Mouse (Mus musculus) bone marrow, adult 2 months (tissue): ENCODE data around the gene Sft2d2. TPM values are rescaled to one million over a fixed set of nuclear protein-coding genes. Genes with fewer than 3 reads are reported as not detected.

Experiments used
- H3K27ac ChIP-seq: fragments of 200-500 bp; 2 replicates; pipeline ENCODE4 v1.5.1; 2012; ENCODE audit warnings: low read depth, mild to moderate bottlenecking, control low read depth, inconsistent platforms, low read length; ENCODE audit not compliant: control insufficient read depth, poor library complexity, insufficient read depth
- H3K4me1 ChIP-seq: fragments of 200-500 bp; 2 replicates; pipeline ENCODE4 v1.6.1; 2011; ENCODE audit warnings: low read length; ENCODE audit not compliant: control insufficient read depth, insufficient read depth
- H3K4me3 ChIP-seq: fragments of 200-500 bp; replicated peaks from 2 replicates; pipeline ENCODE3; 2011; ENCODE audit warnings: mild to moderate bottlenecking, low read depth, low read length, control low read depth; ENCODE audit not compliant: control insufficient read depth
- CTCF ChIP-seq: fragments of 200-500 bp; IDR thresholded peaks from 2 replicates; pipeline ENCODE4 v1.5.1; 2011; ENCODE audit warnings: low read length, control low read depth; ENCODE audit not compliant: control insufficient read depth, insufficient read depth
- POLR2A ChIP-seq: fragments of 200-500 bp; IDR thresholded peaks from 2 replicates; pipeline ENCODE4 v1.6.1; 2011; ENCODE audit warnings: low read depth, mild to moderate bottlenecking, control low read depth, low read length, borderline replicate concordance; ENCODE audit not compliant: control insufficient read depth
- WGBS: fragments of 180-500 bp; shearing (Covaris S2); methylation state at CpG from one replicate; pipeline ENCODE4 v1.1.7; 2018; 5-methylcytosine and 5-hydroxymethylcytosine counted together
- polyA plus RNA-seq: library from polyadenylated mRNA; stranded (reverse); fragments of >200 nt; gene quantifications from 2 replicates; pipeline ENCODE4 v1.2.4, GENCODE M21; 2011; ENCODE audit warnings: low replicate concordance; ENCODE audit not compliant: missing spikeins, insufficient read depth, insufficient read length

Gene Sft2d2
- polyA plus RNA-seq, 1 experiment, result 14.3 TPM

- no peak overlapping the region for H3K4me3 ChIP-seq
- TF ChIP-seq CTCF (no peak), POLR2A (no peak)
- peaks cover 12% of the 10 kb centered on the region for H3K4me1 ChIP-seq
- H3K27ac ChIP-seq, result no peak overlapping the region
- WGBS, result 88% methylated on average over 12 of the region's 12 CpGs
Observed at GRCm38 (mm10) chr1:165186491-165186890, 7.7 kb downstream of the Sft2d2 start.

- no peak for TF ChIP-seq POLR2A
- TF ChIP-seq CTCF, result no peak
- no peak overlapping the region for H3K4me3 ChIP-seq
- WGBS, result 71% methylated on average over 7 of the region's 7 CpGs
- peaks cover 12% of the 10 kb centered on the region for H3K4me1 ChIP-seq
- no peak overlapping the region for H3K27ac ChIP-seq
Observed at GRCm38 (mm10) chr1:165185116-165185515, 9.1 kb downstream of the Sft2d2 start.

- H3K27ac ChIP-seq, result no peak overlapping the region
- no peak for TF ChIP-seq POLR2A
- TF ChIP-seq CTCF, result no peak
- H3K4me1 ChIP-seq, result peaks cover 12% of the 10 kb centered on the region
- WGBS, result 78% methylated on average over 3 of the region's 3 CpGs
- no peak overlapping the region for H3K4me3 ChIP-seq
Observed at GRCm38 (mm10) chr1:165184178-165184577, 10.1 kb downstream of the Sft2d2 start.

- Histone ChIP-seq H3K4me3 (no peak overlapping the region), H3K27ac (no peak overlapping the region), H3K4me1 (peaks cover 8% of the 10 kb centered on the region)
- TF ChIP-seq CTCF (no peak), POLR2A (no peak)
- 80% methylated on average over 6 of the region's 6 CpGs for WGBS
Observed at GRCm38 (mm10) chr1:165183400-165183799, 10.8 kb downstream of the Sft2d2 start.

GRCm38 (mm10) chr1:165179321-165179720 is 14.9 kb downstream of the Sft2d2 start:
- Histone ChIP-seq H3K4me1 (no peaks in the 10 kb centered on the region), H3K27ac (no peak overlapping the region), H3K4me3 (no peak overlapping the region)
- no peak for TF ChIP-seq CTCF
- no peak for TF ChIP-seq POLR2A
- 77% methylated on average over 5 of the region's 5 CpGs for WGBS

GRCm38 (mm10) chr1:165178075-165178474 is 16.2 kb downstream of the Sft2d2 start:
- WGBS, result 85% methylated on average over 6 of the region's 6 CpGs
- Histone ChIP-seq H3K27ac (no peak overlapping the region), H3K4me1 (no peaks in the 10 kb centered on the region; the same call in 1 of the 2 replicates), H3K4me3 (no peak overlapping the region)
- no peak for TF ChIP-seq POLR2A
- TF ChIP-seq CTCF, result no peak

- no peak for TF ChIP-seq POLR2A
- no peak for TF ChIP-seq CTCF
Observed at GRCm38 (mm10) chr1:165174059-165174616, 20.1 kb downstream of the Sft2d2 start.

GRCm38 (mm10) chr1:165171277-165171676 is 23.0 kb downstream of the Sft2d2 start:
- Histone ChIP-seq H3K4me1 (no peaks in the 10 kb centered on the region; the same call in 1 of the 2 replicates), H3K4me3 (no peak overlapping the region), H3K27ac (no peak overlapping the region)
- TF ChIP-seq POLR2A, result no peak
- no peak for TF ChIP-seq CTCF
- 83% methylated on average over 8 of the region's 8 CpGs for WGBS

More at GRCm38 (mm10) chr1:165174059-165174616, 20.1 kb downstream of the Sft2d2 start:
- H3K4me1 ChIP-seq, result no peaks in the 10 kb centered on the region; the same call in 1 of the 2 replicates
- no peak overlapping the region for H3K4me3 ChIP-seq
- WGBS, result 33% methylated on average over 9 of the region's 9 CpGs
- no peak overlapping the region for H3K27ac ChIP-seq

- Histone ChIP-seq H3K4me1 (no peaks in the 10 kb centered on the region; the same call in 1 of the 2 replicates), H3K4me3 (no peak overlapping the region), H3K27ac (no peak overlapping the region)
- 20% methylated on average over 5 of the region's 5 CpGs for WGBS
- TF ChIP-seq CTCF (no peak), POLR2A (no peak)
Observed at GRCm38 (mm10) chr1:165170157-165170556, 24.1 kb downstream of the Sft2d2 start.
